Mouse (Mus musculus) neural tube, embryonic 14.5 days (tissue): Measurements from ENCODE around the gene Gm49601. TPM values are rescaled to one million over a fixed set of nuclear protein-coding genes. Genes with fewer than 3 reads are reported as not detected.

Source experiments
- ATAC-seq: fragments of 200-750 bp; cut with Nextera tagmentation; 2 replicates; pipeline ENCODE4 v1.8.0; 2017; ENCODE audit warnings: low read depth, mild to moderate bottlenecking, moderate TSS enrichment, moderate library complexity
- H3K27ac ChIP-seq: fragments of 300-500 bp; sonication (generic); 2 replicates; pipeline ENCODE4 v1.5.1; 2014; ENCODE audit warnings: low read depth, mild to moderate bottlenecking, control low read depth, low read length, moderate library complexity, mixed read lengths
- H3K27me3 ChIP-seq: fragments of 300-500 bp; sonication (generic); 2 replicates; pipeline ENCODE4 v1.6.1; 2014; ENCODE audit warnings: low read length; ENCODE audit not compliant: control insufficient read depth, insufficient read depth
- H3K36me3 ChIP-seq: fragments of 300-500 bp; sonication (generic); 2 replicates; pipeline ENCODE4 v1.6.1; 2014; ENCODE audit warnings: low read length, mixed read lengths; ENCODE audit not compliant: control insufficient read depth, insufficient read depth
- H3K4me1 ChIP-seq: fragments of 300-500 bp; sonication (generic); 2 replicates; pipeline ENCODE4 v1.6.1; 2014; ENCODE audit warnings: low read length; ENCODE audit not compliant: control insufficient read depth, insufficient read depth
- H3K4me2 ChIP-seq: fragments of 300-500 bp; sonication (generic); 2 replicates; pipeline ENCODE4 v1.6.1; 2014; ENCODE audit warnings: mild to moderate bottlenecking, low read depth, low read length, control low read depth
- H3K4me3 ChIP-seq: fragments of 300-500 bp; sonication (generic); 2 replicates; pipeline ENCODE4 v1.5.1; 2014; ENCODE audit warnings: low read depth, low read length, control low read depth, mixed read lengths
- H3K9ac ChIP-seq: fragments of 300-500 bp; sonication (generic); replicated peaks from 2 replicates; pipeline ENCODE4 v1.6.1; 2014; ENCODE audit warnings: low read depth, mild to moderate bottlenecking, control low read depth, low read length, mixed read lengths
- H3K9me3 ChIP-seq: fragments of 300-500 bp; sonication (generic); 2 replicates; pipeline ENCODE4 v1.6.1; 2016; ENCODE audit warnings: low read length; ENCODE audit not compliant: control insufficient read depth
- WGBS: fragments of 180-500 bp; shearing (Covaris S2); extraction: QIAGEN DNeasy Blood & Tissue Kit; methylation state at CpG from one replicate; pipeline ENCODE4 v1.1.7; 2014; 5-methylcytosine and 5-hydroxymethylcytosine counted together
- polyA plus RNA-seq: library from polyadenylated mRNA; unstranded; fragments of >200 nt; fragmentation: Nextera tagmentation; extraction: Ambion mirVana; gene quantifications from 2 replicates; pipeline ENCODE4 v1.2.1, GENCODE M21; 2014

Gene Gm49601
- polyA plus RNA-seq, 1 experiment from 2014 or later, result 8.3 TPM

DNA sequence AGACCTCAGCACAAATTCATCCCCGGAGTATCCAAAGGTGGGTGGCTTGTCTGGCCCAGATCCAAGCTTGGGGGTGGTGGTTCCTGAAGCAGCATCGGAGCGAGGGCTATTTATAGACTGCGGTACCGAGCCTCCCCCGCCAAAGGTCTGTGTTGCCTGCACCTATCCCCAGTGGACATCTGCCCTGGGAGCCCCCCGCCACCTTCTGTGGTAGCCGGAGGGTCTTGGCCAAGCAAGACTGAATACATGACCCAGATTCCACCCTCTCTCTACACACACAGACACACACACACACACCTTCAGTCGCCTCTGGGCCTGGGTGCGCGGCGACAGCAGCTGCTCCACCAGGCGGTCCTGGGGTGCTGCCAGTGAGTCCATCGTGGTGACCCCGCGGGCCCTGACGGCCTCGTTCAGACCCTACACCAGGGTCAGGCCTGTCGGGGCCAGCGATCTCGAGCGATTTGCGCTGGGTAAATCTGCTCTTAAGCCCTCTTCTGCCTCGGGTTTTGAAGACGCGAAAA is 376 bp downstream of the Gm49601 start:
- H3K9me3 ChIP-seq, result no peaks in the 10 kb centered on the region
- no peak overlapping the region for H3K27ac ChIP-seq
- H3K36me3 ChIP-seq, result peaks cover 29% of the 10 kb centered on the region
- WGBS, result 12% methylated on average over 26 of the region's 26 CpGs
- H3K4me2 ChIP-seq, result peak overlapping the region; percentile 68
- peak overlapping the region; percentile 55 for H3K9ac ChIP-seq
- peak overlapping the region; percentile 48 for H3K4me3 ChIP-seq
- peak; percentile 3 for ATAC-seq
- H3K27me3 ChIP-seq, result peaks cover 50% of the 10 kb centered on the region
- peaks cover 27% of the 10 kb centered on the region for H3K4me1 ChIP-seq

DNA sequence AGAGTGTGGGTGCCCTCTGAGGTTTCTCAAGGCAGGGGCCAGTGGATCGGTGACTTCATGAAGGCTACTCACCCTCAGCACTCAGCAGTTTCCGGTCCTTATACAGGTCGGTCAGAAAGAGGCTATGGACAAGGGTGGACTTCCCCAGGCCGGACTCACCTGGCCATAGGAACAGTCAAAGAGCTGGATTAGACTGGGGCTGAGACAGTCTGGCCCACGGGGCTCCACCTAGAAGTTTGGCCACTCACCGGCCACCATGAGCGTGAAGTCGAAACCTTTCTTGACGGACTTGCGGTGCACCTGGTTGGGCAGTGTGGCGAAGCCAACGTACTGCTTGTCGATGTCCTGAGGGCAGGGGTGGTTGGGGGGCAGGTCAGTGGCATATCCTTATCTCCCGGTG is 1.1 kb downstream of the Gm49601 start:
- H3K4me2 ChIP-seq, result no peak overlapping the region
- H3K9ac ChIP-seq, result no peak overlapping the region
- no peak for ATAC-seq
- H3K4me1 ChIP-seq, result peaks cover 30% of the 10 kb centered on the region
- no peak overlapping the region for H3K27ac ChIP-seq
- no peak overlapping the region for H3K4me3 ChIP-seq
- no peaks in the 10 kb centered on the region for H3K9me3 ChIP-seq
- peaks cover 57% of the 10 kb centered on the region for H3K27me3 ChIP-seq
- H3K36me3 ChIP-seq, result peaks cover 29% of the 10 kb centered on the region
- WGBS, result 47% methylated on average over 14 of the region's 14 CpGs

DNA sequence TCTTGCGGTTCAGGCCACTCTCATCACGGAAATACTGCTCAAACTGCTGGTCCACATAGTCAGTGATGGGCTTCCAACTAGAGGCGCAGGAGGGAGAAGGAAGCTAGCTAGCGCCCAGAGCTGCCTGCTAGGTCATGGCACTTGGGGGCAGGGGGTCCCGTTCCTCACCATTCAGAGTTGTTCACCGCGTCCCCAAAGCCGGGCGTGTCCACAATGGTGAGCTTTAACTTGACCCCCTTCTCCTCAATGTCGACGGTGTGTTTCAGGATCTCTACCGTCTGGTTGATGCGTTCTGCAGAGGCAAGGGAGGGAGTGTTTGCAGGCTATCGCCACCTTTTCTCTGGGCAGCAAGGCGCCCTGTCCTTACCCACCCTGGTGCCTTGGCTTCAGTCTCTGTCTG is 1.6 kb downstream of the Gm49601 start:
- Histone ChIP-seq H3K4me2 (no peak overlapping the region), H3K4me1 (peaks cover 30% of the 10 kb centered on the region), H3K4me3 (no peak overlapping the region), H3K27ac (no peak overlapping the region), H3K36me3 (peaks cover 29% of the 10 kb centered on the region), H3K9me3 (no peaks in the 10 kb centered on the region), H3K27me3 (peaks cover 62% of the 10 kb centered on the region), H3K9ac (no peak overlapping the region)
- WGBS, result 26% methylated on average over 15 of the region's 15 CpGs
- ATAC-seq, result no peak

DNA sequence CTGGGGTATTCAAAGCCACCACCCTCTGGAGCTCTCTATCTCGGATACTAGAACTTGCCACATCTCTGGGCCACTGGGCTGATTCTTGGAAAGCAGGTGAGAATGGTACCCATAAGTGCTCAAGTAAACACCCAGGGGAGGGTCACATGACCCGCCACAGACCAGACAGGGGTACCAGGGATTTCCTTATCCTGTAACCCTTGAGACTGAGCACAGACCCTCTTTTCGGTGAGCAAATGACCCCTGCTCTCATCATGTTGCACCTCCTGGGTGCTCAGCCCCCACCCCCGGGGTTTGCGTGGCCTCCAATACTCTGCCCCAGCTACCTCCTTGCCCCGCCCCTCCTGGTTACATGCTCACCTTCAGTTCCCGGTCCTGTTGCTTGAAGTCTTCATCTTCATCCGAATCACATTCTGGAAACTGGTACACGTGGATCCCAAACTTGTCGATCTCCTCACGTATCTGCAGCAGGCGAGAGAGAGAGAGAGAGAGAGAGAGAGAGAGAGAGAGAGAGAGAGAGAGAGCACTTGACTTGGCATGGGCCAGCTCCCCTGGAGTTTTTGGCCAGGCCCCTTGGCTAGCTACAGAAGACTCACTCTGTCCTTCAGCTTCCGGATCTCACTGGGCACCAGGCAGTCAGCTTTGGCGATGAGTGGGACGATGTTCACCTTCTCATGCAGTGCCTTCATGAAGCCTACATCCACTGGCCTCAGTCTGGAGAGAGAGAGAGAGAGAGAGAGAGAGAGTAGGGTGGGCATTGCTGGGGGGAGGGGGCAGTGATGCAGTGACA is 2.3 kb downstream of the Gm49601 start:
- 28% methylated on average over 15 of the region's 15 CpGs for WGBS
- Histone ChIP-seq H3K4me2 (no peak overlapping the region), H3K27ac (no peak overlapping the region), H3K27me3 (peaks cover 69% of the 10 kb centered on the region), H3K9me3 (no peaks in the 10 kb centered on the region), H3K36me3 (peaks cover 29% of the 10 kb centered on the region), H3K4me1 (peaks cover 30% of the 10 kb centered on the region), H3K9ac (no peak overlapping the region), H3K4me3 (no peak overlapping the region)
- ATAC-seq, result no peak

DNA sequence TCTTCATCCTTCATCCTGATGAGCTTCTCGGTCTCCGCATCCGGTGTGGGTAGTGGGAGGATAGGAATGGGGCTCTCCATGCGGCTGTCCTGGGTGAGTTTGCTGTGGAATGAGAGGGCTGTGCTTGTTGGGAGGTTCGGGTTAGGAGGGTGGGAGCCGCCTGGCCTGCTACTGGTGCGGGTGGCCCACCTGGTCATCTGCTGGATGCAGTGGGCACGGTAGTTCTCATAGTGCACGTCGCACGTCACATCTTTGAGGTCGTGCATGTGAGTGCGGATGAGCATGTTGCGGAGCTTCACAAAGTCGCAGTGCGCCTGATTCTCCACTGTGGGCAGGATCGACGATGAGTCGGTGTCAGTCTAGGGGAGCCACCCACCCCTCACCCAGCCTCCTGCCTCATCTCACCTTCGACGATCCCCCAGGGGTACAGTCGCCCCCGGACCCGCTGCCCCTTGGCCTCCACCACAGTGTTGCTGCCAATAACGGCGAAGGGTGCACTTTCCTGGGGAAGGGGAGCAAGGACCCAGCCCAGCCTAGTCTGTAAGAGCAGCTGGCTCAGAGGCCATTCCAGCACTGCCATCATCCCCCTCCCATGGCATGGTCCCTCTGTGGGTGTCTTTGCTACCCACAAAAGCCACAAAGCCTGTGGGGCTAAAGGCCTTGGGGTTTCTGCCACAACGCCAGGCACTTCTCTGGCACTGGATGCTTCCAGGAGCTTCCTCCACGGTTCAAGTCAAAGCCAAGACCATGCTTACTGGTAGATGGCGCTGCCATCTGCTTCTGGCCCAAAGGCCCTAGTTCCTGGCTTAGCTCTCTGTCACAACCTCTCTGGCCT is 3.1 kb downstream of the Gm49601 start:
- Histone ChIP-seq H3K36me3 (peaks cover 29% of the 10 kb centered on the region), H3K9me3 (no peaks in the 10 kb centered on the region), H3K9ac (no peak overlapping the region), H3K27me3 (peaks cover 69% of the 10 kb centered on the region), H3K4me3 (no peak overlapping the region), H3K4me1 (peaks cover 24% of the 10 kb centered on the region), H3K4me2 (no peak overlapping the region), H3K27ac (no peak overlapping the region)
- 31% methylated on average over 29 of the region's 29 CpGs for WGBS
- ATAC-seq, result no peak

DNA sequence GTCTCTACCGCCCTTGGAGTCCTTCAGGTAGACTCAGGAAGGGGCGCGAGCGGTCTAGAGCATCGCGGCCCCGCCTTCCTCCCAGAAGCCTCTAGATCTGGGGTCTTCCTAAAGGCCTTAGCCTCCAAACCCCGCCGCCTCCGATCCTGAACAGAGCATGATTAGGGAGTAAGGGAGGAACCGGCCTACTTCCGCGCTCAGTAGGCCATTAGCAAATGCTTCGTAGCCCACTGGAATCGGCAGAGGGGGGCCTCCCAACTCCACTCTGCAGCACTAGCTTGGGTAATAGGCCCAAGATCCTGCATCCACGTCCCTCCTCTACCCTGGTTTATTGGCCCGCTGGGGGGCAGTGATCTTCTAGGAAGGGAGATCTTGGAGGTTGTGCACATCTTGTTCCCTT is 4.2 kb downstream of the Gm49601 start, which contains the start of gene Gp1bb:
Gp1bb (minus strand) TSS at position 385 of the 400 bp plus-strand sequence.
- H3K4me3 ChIP-seq, result peak within 1 kb of the TSS; percentile 31; the same call in 1 of the 2 replicates
- ATAC-seq, result no peak
- WGBS, result 9% methylated on average over 17 of the region's 17 CpGs
- no peaks in the 10 kb centered on the region for H3K9me3 ChIP-seq
- peaks cover 69% of the 10 kb centered on the region for H3K27me3 ChIP-seq
- H3K36me3 ChIP-seq, result peaks cover 29% of the 10 kb centered on the region
- H3K4me1 ChIP-seq, result peaks cover 17% of the 10 kb centered on the region
- peak within 1 kb of the TSS; percentile 63 for H3K4me2 ChIP-seq
- H3K27ac ChIP-seq, result no peak within 1 kb of the TSS
- no peak within 1 kb of the TSS for H3K9ac ChIP-seq

DNA sequence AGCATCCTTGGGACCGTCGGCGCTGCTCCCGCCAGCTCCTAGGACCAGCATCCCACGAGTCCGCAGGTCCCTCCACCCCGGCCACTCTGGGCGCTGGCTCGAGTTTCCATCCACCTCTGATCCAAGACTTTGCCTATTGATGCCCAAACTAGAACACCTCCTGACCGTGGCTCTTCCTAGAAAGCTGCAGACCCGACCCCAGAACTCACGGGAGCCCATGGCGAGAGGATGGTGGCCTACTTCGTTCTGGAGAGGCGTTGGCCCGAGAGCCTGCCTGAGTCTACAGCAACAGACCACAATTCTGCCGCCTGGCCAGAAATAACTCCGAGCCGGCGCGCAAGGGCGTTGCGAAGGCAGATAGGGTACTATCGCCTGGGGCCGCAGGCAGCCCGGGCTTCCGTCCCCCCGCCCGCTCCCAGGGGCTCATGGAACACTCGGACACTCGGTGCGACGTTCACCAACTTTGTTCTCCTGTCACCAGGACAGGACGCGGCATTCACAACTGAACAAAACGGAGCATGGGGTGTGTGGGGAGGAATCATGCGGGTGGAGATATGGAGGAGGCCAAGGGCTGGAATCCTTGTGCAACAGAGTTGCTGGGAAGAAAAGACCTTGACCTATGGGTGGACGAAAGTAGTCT is 4.7 kb downstream of the Gm49601 start:
- H3K27me3 ChIP-seq, result peaks cover 69% of the 10 kb centered on the region
- no peak overlapping the region; the same call in 1 of the 2 replicates for H3K9ac ChIP-seq
- no peaks in the 10 kb centered on the region for H3K9me3 ChIP-seq
- ATAC-seq, result no peak
- WGBS, result 6% methylated on average over 38 of the region's 38 CpGs
- peak overlapping the region; percentile 31; the same call in 1 of the 2 replicates for H3K4me3 ChIP-seq
- peaks cover 29% of the 10 kb centered on the region for H3K36me3 ChIP-seq
- H3K4me1 ChIP-seq, result peaks cover 17% of the 10 kb centered on the region
- H3K4me2 ChIP-seq, result peak overlapping the region; percentile 63
- H3K27ac ChIP-seq, result no peak overlapping the region

DNA sequence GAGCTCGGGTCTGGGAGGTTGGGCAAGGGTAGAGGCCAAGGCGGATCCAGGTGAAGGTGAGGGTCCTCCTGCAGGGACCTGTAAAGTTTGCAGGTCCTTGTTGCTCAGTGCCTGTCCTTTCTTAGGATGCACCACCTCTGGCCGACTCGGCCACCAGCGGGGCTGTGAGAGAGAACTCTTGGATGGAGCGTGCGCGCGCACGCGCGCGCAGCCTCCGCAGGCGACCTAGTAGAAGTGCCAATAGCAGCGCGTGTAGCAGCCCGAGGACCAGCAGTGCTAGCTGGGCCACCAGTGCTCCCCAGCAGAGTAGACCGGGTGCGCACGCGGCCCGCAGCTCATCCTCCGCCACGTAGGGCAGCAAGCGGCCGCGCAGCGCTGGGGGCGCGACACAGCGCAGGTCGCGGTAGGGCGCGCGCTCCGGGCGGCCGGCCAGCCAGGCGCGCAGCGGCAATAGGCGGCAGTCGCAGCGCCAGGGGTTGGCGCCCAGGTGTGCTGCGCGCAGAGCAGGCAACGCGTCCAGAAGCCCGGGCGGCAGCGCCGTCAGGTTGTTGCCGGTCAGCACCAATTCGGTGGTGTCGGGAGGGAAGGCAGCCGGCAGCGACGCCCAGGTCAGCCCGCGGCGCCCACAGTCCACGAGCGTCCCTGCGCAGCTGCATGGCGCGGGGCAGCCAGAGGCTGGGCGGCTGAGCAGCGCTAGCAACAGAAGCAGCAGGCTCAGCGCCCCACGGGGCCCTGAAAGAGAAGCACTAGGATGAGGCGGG is 5.4 kb downstream of the Gm49601 start:
- Histone ChIP-seq H3K4me2 (peak overlapping the region; percentile 63), H3K9ac (no peak overlapping the region; the same call in 1 of the 2 replicates), H3K27me3 (peaks cover 65% of the 10 kb centered on the region), H3K27ac (no peak overlapping the region), H3K36me3 (peaks cover 29% of the 10 kb centered on the region), H3K4me3 (peak overlapping the region; percentile 31), H3K9me3 (no peaks in the 10 kb centered on the region), H3K4me1 (peaks cover 11% of the 10 kb centered on the region)
- peak; percentile 36; the same call in 1 of the 2 replicates for ATAC-seq
- 2% methylated on average over 73 of the region's 74 CpGs for WGBS
